Mouse (Mus musculus) induced T-regulatory cell, adult 2 months (primary cell): Measurements from ENCODE around the gene Ago4.

Experiments used
- DNase-seq: peaks from one replicate; pipeline ENCODE4 v3.0.0-alpha.2; 2012; ENCODE audit warnings: low read depth

Ago4 gene

DNA sequence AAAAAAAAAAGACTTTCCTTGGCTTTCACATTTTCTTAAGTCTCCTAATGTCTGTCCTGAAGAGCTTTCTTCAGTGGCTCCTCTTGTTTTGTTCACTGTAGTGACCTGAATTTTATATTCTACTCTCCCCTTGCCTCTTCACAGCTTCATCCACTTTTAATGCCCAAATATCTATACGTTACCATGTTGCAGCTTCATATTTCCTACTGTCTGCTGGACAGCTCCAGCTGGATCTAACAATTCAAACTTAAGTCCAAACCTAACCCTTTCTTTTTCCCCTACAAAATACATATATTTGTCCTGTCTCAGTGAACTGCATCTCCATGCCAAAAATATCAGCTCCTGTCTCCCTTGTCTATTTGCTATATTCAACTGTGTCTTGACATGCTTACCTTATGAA, 63.9 kb downstream of the Ago4 start:
- DNase-seq = no peak

DNA sequence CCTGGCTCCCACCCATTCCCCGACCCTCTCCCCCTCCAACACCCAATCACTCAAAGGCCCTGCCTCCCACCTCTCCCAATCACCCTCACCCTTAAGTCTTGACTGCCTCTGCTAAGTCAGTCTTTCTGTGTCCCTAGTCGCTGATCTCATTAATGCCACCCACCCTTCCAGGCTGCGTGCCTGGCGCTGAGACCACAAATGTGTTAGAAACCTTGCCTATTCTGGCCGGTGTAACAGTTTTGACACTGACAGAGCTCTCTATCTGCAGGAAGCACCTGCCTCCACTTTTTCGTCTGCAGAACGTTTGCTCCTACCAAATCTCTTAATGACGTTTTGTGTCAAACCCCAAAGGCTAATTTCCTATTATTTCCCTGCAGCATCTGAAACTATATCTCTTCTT, 64.3 kb downstream of the Ago4 start:
- no peak for DNase-seq

- peak; percentile 97 for DNase-seq
These were observed 64.9 kb downstream of the Ago4 start, which contains the start of gene Ago1 for GRCm38 (mm10) chr4:126468285-126468901. Gene Ago1 (minus strand): TSS chr4:126468583.

DNA sequence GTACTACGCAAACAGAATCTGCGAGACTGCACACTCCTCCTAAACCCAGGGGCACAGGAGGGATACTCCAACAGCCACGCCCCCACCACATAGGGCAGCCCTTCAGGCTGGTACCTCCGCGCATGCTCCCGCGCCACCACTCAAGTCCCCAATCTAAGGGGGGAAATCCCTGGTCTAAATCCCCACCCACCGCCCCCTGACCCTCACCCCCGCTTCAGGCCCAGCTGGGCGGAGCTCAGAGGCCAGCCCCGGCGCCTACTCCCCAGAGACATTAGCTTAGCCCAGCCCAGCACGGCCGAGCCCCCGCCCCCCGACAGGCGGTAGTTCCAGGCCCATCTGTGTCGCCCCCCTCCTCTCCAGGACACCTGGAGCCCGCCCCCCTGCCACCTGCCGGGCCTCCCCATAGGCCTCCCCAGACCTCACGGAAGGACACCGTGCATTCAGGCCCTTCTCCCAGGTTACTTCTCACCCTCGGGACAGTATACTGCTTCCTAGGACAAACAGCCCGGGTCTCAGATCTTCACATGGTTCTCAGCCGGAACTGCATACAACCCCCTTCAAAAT, 65.5 kb downstream of the Ago4 start:
- DNase-seq = peak; percentile 87

DNA sequence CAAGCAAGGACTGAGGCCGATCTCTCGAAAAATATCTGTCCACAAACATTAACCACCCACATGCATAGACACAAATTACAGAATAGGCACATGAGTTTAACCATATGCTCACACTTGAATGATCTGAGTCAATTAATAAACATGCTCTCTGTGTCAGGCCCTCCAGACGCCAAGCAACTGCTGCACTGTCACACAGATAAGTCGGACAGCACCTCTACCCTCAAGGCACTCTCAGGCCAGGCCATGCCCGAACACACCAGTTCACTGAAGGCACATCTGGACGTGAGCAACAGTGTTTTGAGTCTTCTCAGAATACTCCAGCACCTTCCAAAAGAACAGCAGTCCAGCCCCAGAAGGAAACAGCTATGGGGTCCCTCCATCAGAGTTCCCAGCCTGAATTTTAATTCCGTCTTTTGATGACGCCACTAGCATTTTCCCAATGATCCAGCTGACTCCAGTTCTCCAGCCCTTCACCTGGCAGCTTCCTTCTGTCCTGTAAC, 67.0 kb downstream of the Ago4 start:
- DNase-seq = peak; percentile 5

GRCm38 (mm10) chr4:126465843-126466242, 67.4 kb downstream of the Ago4 start:
- DNase-seq = peak; percentile 28

GRCm38 (mm10) chr4:126464892-126465235, 68.4 kb downstream of the Ago4 start:
- no peak for DNase-seq

DNA sequence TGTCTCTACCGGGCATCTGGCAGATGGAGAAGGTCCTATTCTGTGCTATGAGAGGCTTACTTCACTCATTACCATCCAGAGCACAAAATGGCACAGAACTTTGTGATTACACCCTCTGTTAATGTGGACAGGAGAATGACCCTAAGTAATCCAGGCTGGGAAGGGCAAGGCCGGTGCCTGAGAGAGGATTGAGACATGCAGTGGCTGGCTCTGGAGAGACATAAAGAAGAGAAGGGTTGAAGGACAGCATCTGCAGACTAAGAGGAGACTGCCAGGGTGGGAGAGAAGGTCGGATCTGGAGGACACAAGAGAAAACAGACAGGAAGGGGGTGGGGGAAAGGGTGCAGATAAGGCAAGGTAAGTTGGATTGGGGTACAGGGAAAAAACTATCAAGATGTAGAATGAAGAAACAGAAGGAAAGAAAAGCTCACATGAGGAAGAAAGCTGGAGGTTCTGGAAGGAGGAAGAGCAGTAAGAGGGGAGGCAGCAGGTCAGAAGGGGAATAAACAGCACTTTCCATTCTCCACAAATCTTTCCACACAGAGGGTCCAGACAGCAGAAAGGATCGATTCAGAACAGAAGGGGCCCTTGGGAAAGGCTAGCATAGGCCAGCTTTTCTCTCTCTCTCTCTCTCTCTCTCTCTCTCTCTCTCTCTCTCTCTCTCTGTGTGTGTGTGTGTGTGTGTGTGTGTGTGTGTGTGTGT, 68.9 kb downstream of the Ago4 start:
- no peak for DNase-seq

DNA sequence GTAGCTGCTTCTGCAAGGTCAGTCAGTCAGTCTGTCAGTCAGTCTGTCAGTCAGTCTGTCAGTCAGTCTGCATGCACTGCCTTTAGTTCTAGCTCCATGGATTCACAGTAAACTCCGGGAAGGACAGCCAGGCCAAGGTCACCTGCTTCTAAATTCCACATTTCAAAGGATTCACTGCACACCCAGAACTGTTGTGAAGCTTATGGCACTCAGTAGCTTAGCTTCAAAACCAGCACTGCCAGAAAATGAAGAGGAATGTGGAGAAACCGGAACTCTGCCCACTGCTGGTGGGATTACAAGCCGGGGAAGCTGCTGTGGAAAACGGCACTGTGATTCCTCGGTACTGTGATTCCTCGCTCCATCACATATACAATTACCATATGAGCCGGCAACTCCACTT, 77.8 kb downstream of the Ago4 start:
- no peak for DNase-seq

DNA sequence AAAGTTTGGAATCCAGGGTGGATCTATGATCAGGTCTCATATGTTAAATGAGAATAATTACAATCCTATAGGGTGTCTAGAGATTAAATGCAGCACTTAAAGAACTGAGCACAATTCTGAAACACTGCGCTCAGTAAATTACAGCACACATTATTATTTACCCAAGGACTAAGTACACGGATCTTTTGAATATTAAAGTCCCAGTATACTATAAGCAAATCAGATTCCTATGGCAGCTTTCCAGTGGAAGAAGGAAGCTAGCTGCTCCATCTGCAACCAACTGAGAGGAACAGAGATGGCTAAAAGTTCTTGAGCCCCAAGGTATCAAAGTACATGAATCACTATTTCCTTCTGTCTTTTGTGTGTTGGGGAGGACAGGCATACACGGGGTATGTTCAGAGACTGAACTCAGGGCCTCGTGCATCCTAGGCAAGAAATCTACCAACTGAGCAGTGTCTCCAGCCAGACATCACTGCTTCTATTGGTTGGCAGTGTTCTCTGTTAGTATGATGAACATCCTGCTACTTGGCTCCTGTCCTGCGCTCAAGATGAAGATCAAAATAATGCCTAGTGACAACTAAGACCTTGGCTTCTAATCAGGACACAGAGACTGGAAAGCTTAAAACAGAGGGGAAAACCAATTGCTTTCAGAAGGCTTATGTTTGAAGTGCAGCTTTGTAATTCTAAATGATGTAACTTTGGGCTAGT, 78.6 kb downstream of the Ago4 start:
- no peak for DNase-seq

GRCm38 (mm10) chr4:126450268-126450667, 83.0 kb downstream of the Ago4 start:
- no peak for DNase-seq

GRCm38 (mm10) chr4:126447126-126447525, 86.1 kb downstream of the Ago4 start:
- no peak for DNase-seq

DNA sequence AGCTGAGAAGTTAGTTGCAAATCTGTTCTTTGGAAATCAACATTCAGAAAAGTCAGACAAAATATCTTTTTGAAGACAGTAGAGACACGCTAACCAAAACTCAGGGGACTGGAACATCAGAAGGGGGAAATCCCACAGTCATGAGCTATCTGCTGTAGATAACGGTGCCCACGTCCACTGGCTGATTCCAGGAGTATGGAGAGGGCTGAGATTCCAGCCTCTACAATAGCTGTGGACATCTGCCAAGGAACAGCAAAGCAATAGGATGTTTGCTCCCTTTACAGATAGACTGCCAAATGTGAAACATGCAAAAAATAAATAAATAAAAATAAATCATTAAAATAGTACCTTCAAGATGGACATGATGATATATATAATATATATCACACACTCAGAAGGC, 88.7 kb downstream of the Ago4 start:
- no peak for DNase-seq
